Mouse (Mus musculus) heart, embryonic 16.5 days (tissue): ENCODE results near the gene St3gal5. TPM values are rescaled to one million over a fixed set of nuclear protein-coding genes. Genes with fewer than 3 reads are reported as not detected.

Experiments used
- ATAC-seq: fragments of 200-750 bp; cut with Nextera tagmentation; replicated peaks from 2 replicates; pipeline ENCODE4 v1.8.0; 2017; ENCODE audit warnings: moderate number of reproducible peaks; ENCODE audit not compliant: insufficient read depth, low FRiP score; ENCODE audit errors: extremely low read depth
- H3K27ac ChIP-seq: fragments of 300-500 bp; sonication (generic); 2 replicates; pipeline ENCODE4 v1.5.1; 2014; ENCODE audit warnings: mild to moderate bottlenecking, low read length, control low read depth, moderate library complexity
- H3K27me3 ChIP-seq: fragments of 300-500 bp; sonication (generic); 2 replicates; pipeline ENCODE4 v1.6.1; 2014; ENCODE audit warnings: low read length, mixed read lengths; ENCODE audit not compliant: control insufficient read depth, insufficient read depth
- H3K36me3 ChIP-seq: fragments of 300-500 bp; sonication (generic); 2 replicates; pipeline ENCODE4 v1.6.1; 2014; ENCODE audit not compliant: control insufficient read depth, insufficient read depth
- H3K4me1 ChIP-seq: fragments of 300-500 bp; sonication (generic); 2 replicates; pipeline ENCODE4 v1.6.1; 2014; ENCODE audit warnings: low read length, mixed read lengths; ENCODE audit not compliant: control insufficient read depth, insufficient read depth
- H3K4me2 ChIP-seq: fragments of 300-500 bp; sonication (generic); 2 replicates; pipeline ENCODE4 v1.6.1; 2014; ENCODE audit warnings: low read depth, mild to moderate bottlenecking, control low read depth, low read length
- H3K4me3 ChIP-seq: fragments of 300-500 bp; sonication (generic); 2 replicates; pipeline ENCODE4 v1.5.1; 2014; ENCODE audit warnings: mild to moderate bottlenecking, control low read depth, low read length
- H3K9ac ChIP-seq: fragments of 300-500 bp; sonication (generic); 2 replicates; pipeline ENCODE4 v1.6.1; 2014; ENCODE audit warnings: low read length, control low read depth
- H3K9me3 ChIP-seq: fragments of 300-500 bp; sonication (generic); replicated peaks from 2 replicates; pipeline ENCODE4 v1.6.1; 2016; ENCODE audit warnings: low read length; ENCODE audit not compliant: control insufficient read depth
- WGBS: fragments of 180-500 bp; shearing (Covaris S2); extraction: QIAGEN DNeasy Blood & Tissue Kit; methylation state at CpG from one replicate; pipeline ENCODE4 v1.1.7; 2014; 5-methylcytosine and 5-hydroxymethylcytosine counted together
- polyA plus RNA-seq: library from polyadenylated mRNA; unstranded; fragments of >200 nt; fragmentation: Nextera tagmentation; extraction: Ambion mirVana; gene quantifications from 2 replicates; pipeline ENCODE4 v1.2.1, GENCODE M21; 2015

The St3gal5 gene
- polyA plus RNA-seq, 1 experiment from 2014 or later, result 36.6 TPM

GRCm38 (mm10) chr6:72063718-72064117 is 33.7 kb upstream of the St3gal5 start:
- WGBS, result 48% methylated on average over 6 of the region's 6 CpGs
- Histone ChIP-seq H3K4me1 (peaks cover 3% of the 10 kb centered on the region; the same call in 1 of the 2 replicates), H3K9me3 (0 out of 2 replicates have a peak, but pooled peaks cover 3% of the 10 kb centered on the region), H3K27me3 (no peaks in the 10 kb centered on the region), H3K27ac (no peak overlapping the region), H3K4me3 (no peak overlapping the region), H3K9ac (no peak overlapping the region), H3K36me3 (no peaks in the 10 kb centered on the region), H3K4me2 (no peak overlapping the region)
- no peak for ATAC-seq

GRCm38 (mm10) chr6:72065988-72066387 is 31.4 kb upstream of the St3gal5 start:
- Histone ChIP-seq H3K4me3 (no peak overlapping the region), H3K9me3 (peaks cover 3% of the 10 kb centered on the region; the same call in 1 of the 2 replicates), H3K4me1 (peaks cover 3% of the 10 kb centered on the region; the same call in 1 of the 2 replicates), H3K27me3 (no peaks in the 10 kb centered on the region), H3K9ac (no peak overlapping the region), H3K4me2 (no peak overlapping the region), H3K36me3 (no peaks in the 10 kb centered on the region), H3K27ac (no peak overlapping the region)
- ATAC-seq, result no peak
- 50% methylated on average over 10 of the region's 10 CpGs for WGBS

- no peak overlapping the region for H3K9ac ChIP-seq
- no peak for ATAC-seq
- H3K27ac ChIP-seq, result no peak overlapping the region
- H3K9me3 ChIP-seq, result peaks cover 3% of the 10 kb centered on the region; the same call in 1 of the 2 replicates
- H3K4me3 ChIP-seq, result no peak overlapping the region
- H3K36me3 ChIP-seq, result no peaks in the 10 kb centered on the region
- WGBS, result 83% methylated on average over 4 of the region's 4 CpGs
- peaks cover 5% of the 10 kb centered on the region; the same call in 1 of the 2 replicates for H3K4me1 ChIP-seq
- no peaks in the 10 kb centered on the region for H3K27me3 ChIP-seq
- no peak overlapping the region for H3K4me2 ChIP-seq
These were observed 29.0 kb upstream of the St3gal5 start for GRCm38 (mm10) chr6:72068436-72068835.

GRCm38 (mm10) chr6:72071281-72071870 is 26.0 kb upstream of the St3gal5 start:
- no peak overlapping the region for H3K9ac ChIP-seq
- no peaks in the 10 kb centered on the region for H3K27me3 ChIP-seq
- peaks cover 3% of the 10 kb centered on the region; the same call in 1 of the 2 replicates for H3K9me3 ChIP-seq
- 0 out of 2 replicates have a peak, but pooled peaks cover 2% of the 10 kb centered on the region for H3K4me1 ChIP-seq
- 54% methylated on average over 5 of the region's 5 CpGs for WGBS
- no peak overlapping the region for H3K27ac ChIP-seq
- H3K4me2 ChIP-seq, result no peak overlapping the region
- no peak overlapping the region for H3K4me3 ChIP-seq
- no peaks in the 10 kb centered on the region for H3K36me3 ChIP-seq
- ATAC-seq, result no peak

- no peaks in the 10 kb centered on the region for H3K36me3 ChIP-seq
- no peak overlapping the region for H3K9ac ChIP-seq
- H3K4me2 ChIP-seq, result no peak overlapping the region
- ATAC-seq, result no peak
- H3K27me3 ChIP-seq, result no peaks in the 10 kb centered on the region
- WGBS, result 88% methylated on average over 4 of the region's 4 CpGs
- 0 out of 2 replicates have a peak, but pooled peaks cover 2% of the 10 kb centered on the region for H3K4me1 ChIP-seq
- H3K4me3 ChIP-seq, result no peak overlapping the region
- no peaks in the 10 kb centered on the region; the same call in 1 of the 2 replicates for H3K9me3 ChIP-seq
- no peak overlapping the region for H3K27ac ChIP-seq
These were observed 23.6 kb upstream of the St3gal5 start for GRCm38 (mm10) chr6:72073781-72074180.

GRCm38 (mm10) chr6:72076512-72076911 is 20.9 kb upstream of the St3gal5 start:
- Histone ChIP-seq H3K36me3 (no peaks in the 10 kb centered on the region), H3K9ac (no peak overlapping the region), H3K27me3 (no peaks in the 10 kb centered on the region), H3K27ac (no peak overlapping the region), H3K9me3 (peaks cover 3% of the 10 kb centered on the region), H3K4me1 (0 out of 2 replicates have a peak, but pooled peaks cover 2% of the 10 kb centered on the region), H3K4me2 (no peak overlapping the region), H3K4me3 (no peak overlapping the region)
- 57% methylated on average over 9 of the region's 9 CpGs for WGBS
- no peak; the same call in 1 of the 2 replicates for ATAC-seq

- no peak overlapping the region for H3K4me2 ChIP-seq
- no peaks in the 10 kb centered on the region for H3K27me3 ChIP-seq
- ATAC-seq, result no peak
- WGBS, result 81% methylated on average over 5 of the region's 5 CpGs
- H3K9ac ChIP-seq, result no peak overlapping the region
- no peak overlapping the region for H3K27ac ChIP-seq
- no peaks in the 10 kb centered on the region for H3K4me1 ChIP-seq
- H3K4me3 ChIP-seq, result no peak overlapping the region
- H3K9me3 ChIP-seq, result peaks cover 7% of the 10 kb centered on the region
- H3K36me3 ChIP-seq, result no peaks in the 10 kb centered on the region
These were observed 19.2 kb upstream of the St3gal5 start for GRCm38 (mm10) chr6:72078178-72078577.

- Histone ChIP-seq H3K4me1 (no peaks in the 10 kb centered on the region), H3K27me3 (no peaks in the 10 kb centered on the region), H3K9me3 (peaks cover 7% of the 10 kb centered on the region), H3K36me3 (no peaks in the 10 kb centered on the region), H3K9ac (no peak overlapping the region), H3K27ac (no peak overlapping the region), H3K4me3 (no peak overlapping the region), H3K4me2 (no peak overlapping the region)
- 87% methylated on average over 13 of the region's 13 CpGs for WGBS
- ATAC-seq, result no peak
These were observed 15.9 kb upstream of the St3gal5 start for GRCm38 (mm10) chr6:72081318-72082024.

GRCm38 (mm10) chr6:72087402-72087801 is 10.0 kb upstream of the St3gal5 start:
- Histone ChIP-seq H3K4me2 (no peak overlapping the region), H3K9me3 (peaks cover 2% of the 10 kb centered on the region), H3K9ac (no peak overlapping the region), H3K4me3 (no peak overlapping the region), H3K36me3 (no peaks in the 10 kb centered on the region), H3K27me3 (no peaks in the 10 kb centered on the region), H3K27ac (no peak overlapping the region), H3K4me1 (no peaks in the 10 kb centered on the region)
- ATAC-seq, result no peak
- WGBS, result 53% methylated on average over 5 of the region's 5 CpGs
